Mouse (Mus musculus) hindbrain, embryonic 15.5 days (tissue): ENCODE measurements at regions not wholly inside any gene's neighbourhood (a gene's known extent, or its start where the extent isn't known, plus 50 kb on each side); places are given as distances from the start of the nearest gene placed in this dataset.

Experiments used
- ATAC-seq: fragments of 200-750 bp; cut with Nextera tagmentation; 2 replicates; pipeline ENCODE4 v1.8.0; 2017; ENCODE audit warnings: low read depth, moderate number of reproducible peaks, moderate TSS enrichment; ENCODE audit not compliant: low FRiP score
- H3K27ac ChIP-seq: fragments of 300-500 bp; sonication (generic); replicated peaks from 2 replicates; pipeline ENCODE4 v1.5.1; 2015; ENCODE audit warnings: mild to moderate bottlenecking, inconsistent platforms
- H3K27me3 ChIP-seq: fragments of 300-500 bp; sonication (generic); 2 replicates; pipeline ENCODE4 v1.6.1; 2015; ENCODE audit warnings: control low read depth, inconsistent platforms
- H3K36me3 ChIP-seq: fragments of 300-500 bp; sonication (generic); 2 replicates; pipeline ENCODE4 v1.6.1; 2015; ENCODE audit warnings: control low read depth, inconsistent platforms
- H3K4me1 ChIP-seq: fragments of 300-500 bp; sonication (generic); replicated peaks from 2 replicates; pipeline ENCODE4 v1.6.1; 2015; ENCODE audit warnings: control low read depth, inconsistent platforms
- H3K4me2 ChIP-seq: fragments of 300-500 bp; sonication (generic); 2 replicates; pipeline ENCODE4 v1.6.1; 2015; ENCODE audit warnings: moderate library complexity, mild to moderate bottlenecking, inconsistent platforms
- H3K4me3 ChIP-seq: fragments of 300-500 bp; sonication (generic); 2 replicates; pipeline ENCODE4 v1.5.1; 2015; ENCODE audit warnings: mild to moderate bottlenecking, inconsistent platforms
- H3K9ac ChIP-seq: fragments of 300-500 bp; sonication (generic); 2 replicates; pipeline ENCODE4 v1.6.1; 2015; ENCODE audit warnings: inconsistent platforms
- H3K9me3 ChIP-seq: fragments of 300-500 bp; sonication (generic); 2 replicates; pipeline ENCODE4 v1.6.1; 2016; ENCODE audit warnings: control low read depth, inconsistent platforms
- WGBS: fragments of 180-500 bp; shearing (Covaris S2); methylation state at CpG from one replicate; pipeline ENCODE4 v1.1.7; 2015; 5-methylcytosine and 5-hydroxymethylcytosine counted together

GRCm38 (mm10) chr9:12313517-12314075 is 932.0 kb downstream of the Jrkl start:
- Histone ChIP-seq H3K4me2 (no peak overlapping the region), H3K27ac (no peak overlapping the region), H3K9me3 (no peaks in the 10 kb centered on the region), H3K4me1 (no peaks in the 10 kb centered on the region), H3K9ac (no peak overlapping the region), H3K36me3 (no peaks in the 10 kb centered on the region), H3K4me3 (no peak overlapping the region), H3K27me3 (no peaks in the 10 kb centered on the region)
- WGBS: 71% methylated on average over 4 of the region's 4 CpGs
- no peak for ATAC-seq

GRCm38 (mm10) chr9:12313027-12313426 is 932.6 kb downstream of the Jrkl start:
- no peak overlapping the region for H3K4me3 ChIP-seq
- H3K9me3 ChIP-seq: no peaks in the 10 kb centered on the region
- H3K4me2 ChIP-seq: no peak overlapping the region
- no peak overlapping the region for H3K9ac ChIP-seq
- 89% methylated on average over 1 of the region's 1 CpGs for WGBS
- no peaks in the 10 kb centered on the region for H3K4me1 ChIP-seq
- H3K36me3 ChIP-seq: no peaks in the 10 kb centered on the region
- no peaks in the 10 kb centered on the region for H3K27me3 ChIP-seq
- no peak overlapping the region for H3K27ac ChIP-seq
- ATAC-seq: no peak
